Mouse (Mus musculus) lung, adult 2 months (tissue): Measurements from ENCODE around the gene Snta1.

Experiments used
- CTCF ChIP-seq: fragments of 200-500 bp; IDR thresholded peaks from 2 replicates; pipeline ENCODE4 v1.5.1; 2011; ENCODE audit warnings: mild to moderate bottlenecking, low read length, control low read depth; ENCODE audit not compliant: insufficient read depth
- POLR2A ChIP-seq: fragments of 200-500 bp; IDR thresholded peaks from 2 replicates; pipeline ENCODE4 v1.6.1; 2011; ENCODE audit warnings: low read depth, mild to moderate bottlenecking, control low read depth, low read length, borderline replicate concordance; ENCODE audit errors: extremely low read depth

- TF ChIP-seq CTCF (no peak), POLR2A (no peak)
These were observed 59.7 kb downstream of the Snta1 start for GRCm38 (mm10) chr2:154348152-154348551.
